Mouse (Mus musculus): ENCODE data around the gene Senp1. TPM values are rescaled to one million over a fixed set of nuclear protein-coding genes. Genes with fewer than 3 reads are reported as not detected.

The Senp1 gene
- polyA plus RNA-seq, 1 experiment, result 10.3 TPM

GRCm38 (mm10) chr15:98001321-98002112 is 92.0 kb downstream of the Senp1 start:
- no peaks in the 10 kb centered on the region for H3K4me1 ChIP-seq (ENCODE audit: control insufficient read depth, insufficient read depth, low read length)
- no peak overlapping the region for H3K27ac ChIP-seq (ENCODE audit: insufficient read depth, low read length)
- no peak overlapping the region for H3K4me3 ChIP-seq (ENCODE audit: insufficient read depth, low read length)
- no peak for TF ChIP-seq POLR2A (IDR thresholded peaks at IDR 0.05; ENCODE audit: extremely low read depth, insufficient read depth, low read length)
- no peak for TF ChIP-seq CTCF (IDR thresholded peaks at IDR 0.05; ENCODE audit: extremely low read depth, insufficient read depth, low read length)

GRCm38 (mm10) chr15:97999991-98000390 is 93.6 kb downstream of the Senp1 start:
- TF ChIP-seq CTCF (IDR thresholded peaks at IDR 0.05; ENCODE audit: extremely low read depth, insufficient read depth, low read length) (no peak), POLR2A (IDR thresholded peaks at IDR 0.05; ENCODE audit: extremely low read depth, insufficient read depth, low read length) (no peak)
- no peaks in the 10 kb centered on the region for H3K4me1 ChIP-seq (ENCODE audit: control insufficient read depth, insufficient read depth, low read length)
- no peak overlapping the region for H3K27ac ChIP-seq (ENCODE audit: insufficient read depth, low read length)
- H3K4me3 ChIP-seq (ENCODE audit: insufficient read depth, low read length), result no peak overlapping the region

DNA sequence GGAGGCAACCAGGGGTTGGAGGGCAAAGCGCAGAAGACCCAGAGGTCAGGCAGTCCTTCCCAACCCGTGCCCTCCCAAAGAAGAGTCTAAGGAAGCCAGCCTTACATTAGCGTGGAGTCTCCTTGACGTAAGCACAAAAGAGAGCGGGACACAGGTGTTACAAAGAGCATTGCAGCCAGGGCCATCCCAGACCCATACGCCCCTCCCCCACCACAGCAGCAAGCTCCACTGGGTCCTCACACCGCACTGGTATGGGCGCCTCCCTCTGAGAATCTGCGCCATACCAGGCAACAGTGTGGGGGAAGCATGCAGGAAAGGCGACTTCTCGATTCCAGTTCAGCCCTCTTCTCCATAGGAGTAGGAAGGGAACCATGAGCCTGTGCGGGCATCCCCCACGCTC is 94.0 kb downstream of the Senp1 start:
- no peaks in the 10 kb centered on the region for H3K4me1 ChIP-seq (ENCODE audit: control insufficient read depth, insufficient read depth, low read length)
- no peak overlapping the region for H3K27ac ChIP-seq (ENCODE audit: insufficient read depth, low read length)
- no peak for TF ChIP-seq CTCF (IDR thresholded peaks at IDR 0.05; ENCODE audit: extremely low read depth, insufficient read depth, low read length)
- TF ChIP-seq POLR2A (IDR thresholded peaks at IDR 0.05; ENCODE audit: extremely low read depth, insufficient read depth, low read length), result no peak
- no peak overlapping the region for H3K4me3 ChIP-seq (ENCODE audit: insufficient read depth, low read length)

- Histone ChIP-seq H3K4me3 (ENCODE audit: insufficient read depth, low read length) (no peak overlapping the region), H3K4me1 (ENCODE audit: control insufficient read depth, insufficient read depth, low read length) (no peaks in the 10 kb centered on the region; the same call in 1 of the 2 replicates), H3K27ac (ENCODE audit: insufficient read depth, low read length) (no peak overlapping the region)
- TF ChIP-seq POLR2A (IDR thresholded peaks at IDR 0.05; ENCODE audit: extremely low read depth, insufficient read depth, low read length), result no peak
- TF ChIP-seq CTCF (IDR thresholded peaks at IDR 0.05; ENCODE audit: extremely low read depth, insufficient read depth, low read length), result no peak
Measured at GRCm38 (mm10) chr15:97996716-97997256, 96.8 kb downstream of the Senp1 start.

DNA sequence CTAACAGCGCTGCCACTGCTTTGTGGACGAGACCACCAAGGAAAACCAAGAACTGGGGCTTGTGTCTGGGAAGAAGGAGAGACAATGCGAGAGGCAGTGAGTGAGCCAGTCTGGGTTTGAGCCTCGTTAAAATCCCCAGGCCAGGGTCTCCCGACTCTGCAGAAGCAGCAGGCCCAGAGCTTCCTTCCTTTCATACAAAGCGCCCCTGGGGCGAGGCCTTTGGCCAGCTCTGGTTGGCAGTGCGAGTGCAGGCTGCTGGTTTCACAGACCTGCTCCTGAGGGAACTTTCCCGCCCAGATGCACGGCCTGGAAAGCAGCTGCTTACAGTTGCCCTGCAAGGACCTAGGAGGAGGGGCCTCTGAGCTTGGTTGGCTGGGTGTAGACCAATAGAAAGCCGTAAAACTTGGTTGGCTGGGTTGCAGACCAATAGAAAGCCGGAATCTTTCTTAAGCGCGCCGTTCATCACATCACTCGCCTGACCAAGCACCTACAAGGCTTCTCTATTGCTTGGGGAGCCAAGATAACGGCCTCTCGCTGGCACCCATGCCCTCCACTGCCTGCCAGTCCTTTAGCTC is 100.7 kb downstream of the Senp1 start:
- H3K4me3 ChIP-seq (ENCODE audit: insufficient read depth, low read length), result no peak overlapping the region
- H3K4me1 ChIP-seq (ENCODE audit: control insufficient read depth, insufficient read depth, low read length), result no peaks in the 10 kb centered on the region; the same call in 1 of the 2 replicates
- TF ChIP-seq CTCF (IDR thresholded peaks at IDR 0.05; ENCODE audit: extremely low read depth, insufficient read depth, low read length), result no peak
- no peak for TF ChIP-seq POLR2A (IDR thresholded peaks at IDR 0.05; ENCODE audit: extremely low read depth, insufficient read depth, low read length)
- no peak overlapping the region for H3K27ac ChIP-seq (ENCODE audit: insufficient read depth, low read length)

DNA sequence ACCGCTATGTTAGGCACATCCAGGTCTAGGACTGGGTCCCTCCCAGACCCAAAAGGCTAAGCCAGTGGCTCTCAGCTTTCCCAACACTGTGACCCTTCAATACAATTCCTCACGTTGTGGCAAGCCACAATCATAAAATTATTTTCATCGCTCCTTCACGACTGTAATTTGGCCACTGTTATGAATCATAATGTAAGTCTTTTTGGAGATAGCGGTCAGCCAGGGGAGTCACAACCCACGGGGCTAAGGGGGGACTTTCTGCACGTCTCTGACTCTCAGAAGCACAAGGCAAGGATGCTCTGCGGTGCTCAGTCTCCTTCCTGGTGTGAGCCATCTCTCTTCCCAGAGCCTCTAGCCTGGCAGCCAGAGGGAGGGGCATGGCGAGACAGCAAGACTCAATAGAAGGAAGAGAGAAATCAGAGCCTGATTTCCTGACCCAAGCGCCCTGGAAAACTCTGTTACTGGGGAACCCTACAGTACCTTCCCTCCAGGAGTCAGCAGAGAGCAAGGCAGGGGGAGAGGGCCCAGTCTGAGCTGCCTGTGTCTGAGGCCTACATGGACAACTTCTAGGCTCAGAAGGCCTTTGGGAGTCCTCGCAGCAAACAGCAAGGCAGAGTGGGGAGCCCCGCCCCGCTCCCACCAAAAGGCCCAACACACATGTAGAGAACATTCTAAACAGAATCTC is 101.4 kb downstream of the Senp1 start:
- H3K27ac ChIP-seq (ENCODE audit: insufficient read depth, low read length), result no peak overlapping the region
- TF ChIP-seq CTCF (IDR thresholded peaks at IDR 0.05; ENCODE audit: extremely low read depth, insufficient read depth, low read length), result no peak
- no peak for TF ChIP-seq POLR2A (IDR thresholded peaks at IDR 0.05; ENCODE audit: extremely low read depth, insufficient read depth, low read length)
- no peak overlapping the region for H3K4me3 ChIP-seq (ENCODE audit: insufficient read depth, low read length)
- no peaks in the 10 kb centered on the region; the same call in 1 of the 2 replicates for H3K4me1 ChIP-seq (ENCODE audit: control insufficient read depth, insufficient read depth, low read length)

- no peak for TF ChIP-seq POLR2A (IDR thresholded peaks at IDR 0.05; ENCODE audit: extremely low read depth, insufficient read depth, low read length)
- no peak for TF ChIP-seq CTCF (IDR thresholded peaks at IDR 0.05; ENCODE audit: extremely low read depth, insufficient read depth, low read length)
- no peaks in the 10 kb centered on the region; the same call in 1 of the 2 replicates for H3K4me1 ChIP-seq (ENCODE audit: control insufficient read depth, insufficient read depth, low read length)
- no peak overlapping the region for H3K4me3 ChIP-seq (ENCODE audit: insufficient read depth, low read length)
- no peak overlapping the region for H3K27ac ChIP-seq (ENCODE audit: insufficient read depth, low read length)
Measured at GRCm38 (mm10) chr15:97991285-97991895, 102.2 kb downstream of the Senp1 start.

DNA sequence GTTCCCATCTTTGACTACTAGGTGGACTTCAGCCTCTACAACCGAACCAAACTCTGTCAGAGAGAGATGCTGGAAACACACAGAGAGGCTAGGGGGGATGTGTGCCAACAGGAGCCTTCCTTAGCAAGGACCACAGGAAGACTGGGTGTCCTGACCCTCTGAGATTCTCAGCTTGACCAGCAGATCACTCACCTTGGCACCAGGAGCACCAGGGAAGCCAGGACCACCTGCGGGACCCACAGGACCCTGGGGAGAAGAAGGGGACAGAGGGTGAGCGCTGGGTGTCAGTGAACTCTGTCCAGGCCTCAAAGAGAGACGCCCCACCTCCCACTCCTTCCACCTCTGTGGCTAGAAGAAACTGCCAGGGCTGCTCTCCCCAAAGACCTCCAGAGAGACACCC is 102.8 kb downstream of the Senp1 start:
- H3K4me3 ChIP-seq (ENCODE audit: insufficient read depth, low read length), result no peak overlapping the region
- H3K27ac ChIP-seq (ENCODE audit: insufficient read depth, low read length), result no peak overlapping the region
- H3K4me1 ChIP-seq (ENCODE audit: control insufficient read depth, insufficient read depth, low read length), result no peaks in the 10 kb centered on the region; the same call in 1 of the 2 replicates
- TF ChIP-seq POLR2A (IDR thresholded peaks at IDR 0.05; ENCODE audit: extremely low read depth, insufficient read depth, low read length) (no peak), CTCF (IDR thresholded peaks at IDR 0.05; ENCODE audit: extremely low read depth, insufficient read depth, low read length) (no peak)

DNA sequence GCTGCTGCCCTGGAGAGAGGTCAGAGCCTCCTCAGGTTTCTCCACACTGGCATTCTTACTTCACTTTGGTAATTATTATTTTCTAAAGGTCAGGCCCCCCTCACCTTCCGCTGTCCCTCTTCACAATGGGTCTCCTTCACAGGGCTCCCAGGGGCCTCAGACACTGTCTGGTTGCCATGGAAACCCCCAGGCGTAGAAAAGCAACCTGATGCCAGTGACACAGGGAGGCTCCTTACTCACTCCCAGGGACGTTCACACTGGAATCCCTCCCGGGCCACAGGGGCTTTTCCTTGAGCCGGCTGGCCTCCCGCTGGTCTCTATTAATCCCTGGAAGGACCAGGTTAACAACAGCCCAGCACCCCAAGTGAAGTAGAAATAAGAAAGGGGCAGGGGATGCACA is 103.4 kb downstream of the Senp1 start:
- H3K4me1 ChIP-seq (ENCODE audit: control insufficient read depth, insufficient read depth, low read length), result no peaks in the 10 kb centered on the region; the same call in 1 of the 2 replicates
- no peak overlapping the region for H3K4me3 ChIP-seq (ENCODE audit: insufficient read depth, low read length)
- no peak overlapping the region for H3K27ac ChIP-seq (ENCODE audit: insufficient read depth, low read length)
- TF ChIP-seq POLR2A (IDR thresholded peaks at IDR 0.05; ENCODE audit: extremely low read depth, insufficient read depth, low read length) (no peak), CTCF (IDR thresholded peaks at IDR 0.05; ENCODE audit: extremely low read depth, insufficient read depth, low read length) (no peak)

Measured in cortical plate, adult 2 months (tissue).